Mouse (Mus musculus) ES-E14 (cell line): ENCODE data around the gene Sstr3. TPM values are rescaled to one million over a fixed set of nuclear protein-coding genes. Genes with fewer than 3 reads are reported as not detected.

Experiments
- DNase-seq: peaks from one replicate; pipeline ENCODE4 v3.0.0-alpha.2; 2013; ENCODE audit warnings: low read depth, low spot score
- H3K27ac ChIP-seq: 2 replicates; pipeline ENCODE4 v1.5.1; 2012; ENCODE audit warnings: low read depth, mild to moderate bottlenecking, low read length, moderate library complexity, mixed read lengths; ENCODE audit not compliant: poor library complexity, insufficient read depth, severe bottlenecking
- H3K36me3 ChIP-seq: 2 replicates; pipeline ENCODE4 v1.6.1; 2012; ENCODE audit warnings: mild to moderate bottlenecking, low read length, moderate library complexity, mixed read lengths; ENCODE audit not compliant: control insufficient read depth, poor library complexity, insufficient read depth, severe bottlenecking
- H3K4me1 ChIP-seq, 2 experiments: fragments of 150-350 bp in 1 of 2; sonication (generic) in 1 of 2; 2 replicates each; pipeline ENCODE4 v1.6.1; 2012; ENCODE audit warnings: low read length in 2 of 2, mild to moderate bottlenecking in 1 of 2, mixed read lengths in 1 of 2; ENCODE audit not compliant: control insufficient read depth in 2 of 2, insufficient read depth in 2 of 2, poor library complexity in 1 of 2
- H3K4me3 ChIP-seq, 2 experiments: fragments of 150-350 bp in 1 of 2; sonication (generic) in 1 of 2; 2 replicates each; pipeline ENCODE4 v1.5.1; 2012; ENCODE audit warnings: low read length in 2 of 2, low read depth in 1 of 2, mild to moderate bottlenecking in 1 of 2, mixed read lengths in 1 of 2; ENCODE audit not compliant: insufficient read depth in 1 of 2, poor library complexity in 1 of 2, severe bottlenecking in 1 of 2
- H3K9ac ChIP-seq: 2 replicates; pipeline ENCODE4 v1.6.1; 2012; ENCODE audit warnings: low read depth, mild to moderate bottlenecking, low read length, mixed read lengths; ENCODE audit not compliant: poor library complexity, insufficient read depth, severe bottlenecking
- H3K9me3 ChIP-seq: fragments of 150-350 bp; sonication (generic); 2 replicates; pipeline ENCODE4 v1.6.1; 2012; ENCODE audit warnings: low read depth, mild to moderate bottlenecking, low read length; ENCODE audit not compliant: control insufficient read depth, insufficient read depth
- CHD2 ChIP-seq: IDR thresholded peaks from 2 replicates; pipeline ENCODE4 v1.6.1; 2014; ENCODE audit warnings: mild to moderate bottlenecking, low read depth, low read length, inconsistent platforms
- HCFC1 ChIP-seq: IDR thresholded peaks from 2 replicates; pipeline ENCODE4 v1.6.1; 2012; ENCODE audit warnings: low read length, inconsistent platforms, borderline replicate concordance; ENCODE audit not compliant: insufficient read depth
- MAFK ChIP-seq: IDR thresholded peaks from 2 replicates; pipeline ENCODE4 v1.6.1; 2014; ENCODE audit warnings: mild to moderate bottlenecking, low read depth, low read length, inconsistent platforms; ENCODE audit not compliant: insufficient read depth
- ZC3H11A ChIP-seq: IDR thresholded peaks from 2 replicates; pipeline ENCODE4 v1.6.1; 2012; ENCODE audit warnings: low read depth, mild to moderate bottlenecking, inconsistent platforms, low read length, borderline replicate concordance
- ZNF384 ChIP-seq: IDR thresholded peaks from 2 replicates; pipeline ENCODE4 v1.6.1; 2012; ENCODE audit warnings: low read depth, low read length, inconsistent platforms
- in situ Hi-C, 2 experiments: fragments of 600-800 bp; cut with MboI; formaldehyde crosslinking; loops; one replicate each; pipeline ENCODE4 v1.15.1; 2025; ENCODE audit warnings: low sequenced_read_pairs in 2 of 2, inconsistent platforms in 1 of 2; ENCODE audit not compliant: unreplicated experiment in 2 of 2
- total RNA-seq: library from RNA; depleted of rRNA; stranded (reverse); fragments of 300-350 nt; gene quantifications from 2 replicates; pipeline ENCODE4 v1.2.3, GENCODE M21; 2012

Sstr3 gene
- total RNA-seq, 1 experiment: 0.18 TPM

DNA sequence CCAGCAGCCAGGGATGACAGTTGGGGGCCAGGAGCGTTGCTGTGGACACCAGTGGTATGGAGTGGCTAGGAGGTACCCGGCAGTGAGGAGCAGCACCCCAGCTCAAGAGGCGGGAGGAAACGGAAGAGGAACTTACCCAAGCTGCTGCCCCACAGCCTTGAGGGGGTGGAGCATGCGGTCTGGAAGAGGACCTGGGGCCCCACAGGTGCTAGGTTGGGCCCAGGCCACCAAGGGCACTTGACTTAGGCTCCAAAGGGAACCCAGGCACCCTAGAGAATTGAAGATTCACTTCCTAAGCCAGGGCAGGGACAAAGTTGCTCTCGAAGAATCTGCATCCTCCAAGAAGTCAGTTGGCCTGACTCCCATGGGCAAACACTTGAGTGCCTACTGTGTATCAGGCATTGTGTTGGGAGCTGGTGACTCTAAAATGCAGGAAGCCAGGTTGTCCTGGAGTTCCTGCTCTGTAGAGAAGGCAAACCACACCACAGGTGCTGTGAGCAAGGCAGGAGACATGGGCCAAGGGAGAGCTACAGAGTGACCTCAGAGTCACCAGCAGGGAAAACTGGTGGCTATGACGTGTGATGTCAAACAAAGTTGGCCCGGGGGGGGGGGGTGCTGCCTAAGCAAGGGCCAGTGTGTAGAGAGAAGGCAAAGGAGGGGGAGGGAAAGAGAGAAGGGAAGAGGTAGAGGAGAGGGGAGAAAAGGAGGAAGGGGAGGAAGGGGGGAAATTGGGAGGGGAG, 28.3 kb upstream of the Sstr3 start, which contains the start of gene Rac2:
Gene Rac2 (minus strand): TSS at position 126 of the 740 bp plus-strand sequence.
- Histone ChIP-seq H3K9me3 (no peaks in the 10 kb centered on the region), H3K27ac (no peak within 1 kb of the TSS), H3K36me3 (no peaks in the 10 kb centered on the region), H3K4me3 (no peak within 1 kb of the TSS), H3K9ac (no peak within 1 kb of the TSS), H3K4me1 (peaks cover 2 to 4% of the 10 kb centered on the region in 2 experiments; a peak in 3 of 4 replicates)
- no peak for DNase-seq
- TF ChIP-seq ZC3H11A (no peak), HCFC1 (no peak), MAFK (no peak), ZNF384 (no peak), CHD2 (no peak)
- in situ Hi-C loops: no loop called here

DNA sequence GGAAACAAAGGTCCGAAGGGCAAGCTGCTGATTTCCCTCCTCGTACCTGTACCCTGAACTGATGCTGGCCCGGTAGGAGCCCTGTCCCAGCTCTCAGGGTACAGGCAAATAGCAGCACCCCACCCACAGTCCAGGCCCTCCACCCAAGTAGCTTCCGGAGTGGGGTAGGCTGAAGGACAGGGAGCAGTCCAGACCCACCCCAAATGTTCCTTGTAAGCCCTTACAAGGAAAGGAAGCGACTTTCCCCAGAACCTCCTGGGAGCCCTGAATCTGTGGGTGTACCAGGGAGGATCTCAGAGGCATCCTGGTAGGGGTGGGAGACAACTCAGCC, 27.8 kb upstream of the Sstr3 start:
- in situ Hi-C loops: no loop called here
- TF ChIP-seq HCFC1: no peak
- TF ChIP-seq ZC3H11A: no peak
- Histone ChIP-seq H3K27ac (no peak overlapping the region), H3K36me3 (no peaks in the 10 kb centered on the region), H3K4me1 (peaks cover 2 to 4% of the 10 kb centered on the region in 2 experiments; a peak in 3 of 4 replicates), H3K9ac (no peak overlapping the region), H3K9me3 (no peaks in the 10 kb centered on the region), H3K4me3 (no peak overlapping the region)
- DNase-seq: no peak

DNA sequence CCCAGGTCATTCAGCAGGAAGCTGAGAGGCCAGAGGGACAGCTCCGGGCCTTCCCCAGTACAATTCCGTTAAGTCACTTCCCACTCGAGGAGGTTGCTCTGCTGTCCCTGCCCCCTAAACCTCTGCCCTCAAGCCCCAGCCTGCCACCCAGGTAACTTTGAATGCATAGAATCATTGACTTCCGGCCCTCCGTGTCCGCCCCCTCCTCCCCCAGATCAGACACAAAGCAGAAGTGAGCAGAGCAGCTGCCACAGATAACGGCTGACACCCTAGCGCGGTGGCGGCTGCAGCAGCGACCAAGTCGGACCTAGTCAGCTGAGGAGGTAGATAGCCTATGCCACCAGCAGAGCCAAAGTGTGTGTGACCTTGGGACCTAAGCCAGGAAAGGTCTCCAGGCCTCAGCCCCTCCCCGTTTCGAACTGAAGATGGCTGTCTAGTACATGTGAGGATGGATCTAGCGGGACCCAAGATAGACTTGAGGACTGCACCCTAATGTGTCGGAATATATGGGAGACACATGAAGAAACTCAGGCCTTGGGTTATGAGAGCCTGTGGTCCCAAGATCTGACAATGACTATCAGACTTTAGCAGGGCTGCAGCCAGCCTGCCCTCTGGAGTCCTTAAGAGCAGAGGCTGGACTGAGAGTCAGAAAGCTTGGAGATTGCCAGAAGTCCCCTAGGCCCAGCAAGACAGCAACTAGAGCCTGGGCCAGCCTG, 27.2 kb upstream of the Sstr3 start:
- peaks cover 2 to 4% of the 10 kb centered on the region in 2 experiments; a peak in 3 of 4 replicates for H3K4me1 ChIP-seq
- TF ChIP-seq ZNF384: no peak
- TF ChIP-seq HCFC1: no peak
- TF ChIP-seq MAFK: no peak
- no peak for TF ChIP-seq ZC3H11A
- no peak for TF ChIP-seq CHD2
- no peaks in the 10 kb centered on the region for H3K36me3 ChIP-seq
- no peaks in the 10 kb centered on the region for H3K9me3 ChIP-seq
- no peak overlapping the region for H3K27ac ChIP-seq
- no peak overlapping the region for H3K9ac ChIP-seq
- DNase-seq: no peak
- H3K4me3 ChIP-seq: no peak overlapping the region
- in situ Hi-C loops: no loop called here

GRCm38 (mm10) chr15:78570170-78570569, 25.7 kb upstream of the Sstr3 start:
- TF ChIP-seq MAFK: no peak
- no peak for TF ChIP-seq ZC3H11A
- no peak for TF ChIP-seq ZNF384
- TF ChIP-seq CHD2: no peak
- Histone ChIP-seq H3K36me3 (no peaks in the 10 kb centered on the region), H3K9me3 (no peaks in the 10 kb centered on the region), H3K9ac (no peak overlapping the region), H3K4me1 (peaks cover 2 to 4% of the 10 kb centered on the region in 2 experiments; a peak in 2 of 4 replicates), H3K27ac (no peak overlapping the region), H3K4me3 (no peak overlapping the region)
- DNase-seq: no peak
- in situ Hi-C loops: no loop called here
